Mouse (Mus musculus): ENCODE measurements around the gene Ankrd13b.

Ankrd13b gene

GRCm38 (mm10) chr11:77492311-77492871 is 2.9 kb upstream of the Ankrd13b start:
- peak; percentile 57 for DNase-seq

- DNase-seq, result peak; percentile 61
These were observed 2.2 kb upstream of the Ankrd13b start for GRCm38 (mm10) chr11:77491502-77492291.

GRCm38 (mm10) chr11:77491123-77491501 is 1.6 kb upstream of the Ankrd13b start:
- peak; percentile 82 for DNase-seq

- DNase-seq, result no peak
These were observed 973 bp upstream of the Ankrd13b start for GRCm38 (mm10) chr11:77490451-77490850.

- no peak for DNase-seq
These were observed 502 bp downstream of the Ankrd13b start for GRCm38 (mm10) chr11:77488771-77489581.

GRCm38 (mm10) chr11:77486798-77487197 is 2.7 kb downstream of the Ankrd13b start:
- DNase-seq, result no peak

GRCm38 (mm10) chr11:77485229-77485628 is 4.2 kb downstream of the Ankrd13b start:
- DNase-seq, result no peak

GRCm38 (mm10) chr11:77483510-77484255 is 5.8 kb downstream of the Ankrd13b start:
- DNase-seq, result no peak

GRCm38 (mm10) chr11:77483043-77483442 is 6.4 kb downstream of the Ankrd13b start:
- no peak for DNase-seq

GRCm38 (mm10) chr11:77476895-77477294 is 12.6 kb downstream of the Ankrd13b start:
- no peak for DNase-seq

- no peak for DNase-seq
These were observed 13.3 kb downstream of the Ankrd13b start for GRCm38 (mm10) chr11:77476216-77476615.

- no peak for DNase-seq
These were observed 16.7 kb downstream of the Ankrd13b start for GRCm38 (mm10) chr11:77472775-77473174.

- DNase-seq, result no peak
These were observed 18.1 kb downstream of the Ankrd13b start for GRCm38 (mm10) chr11:77471407-77471806.

- no peak for DNase-seq
These were observed 21.1 kb downstream of the Ankrd13b start for GRCm38 (mm10) chr11:77468397-77468796.

- peak; percentile 72 for DNase-seq
These were observed 21.7 kb downstream of the Ankrd13b start for GRCm38 (mm10) chr11:77467784-77468183.

- DNase-seq, result no peak
These were observed 22.3 kb downstream of the Ankrd13b start for GRCm38 (mm10) chr11:77467157-77467556.

GRCm38 (mm10) chr11:77466544-77466943 is 22.9 kb downstream of the Ankrd13b start:
- no peak for DNase-seq

GRCm38 (mm10) chr11:77465111-77465510 is 24.4 kb downstream of the Ankrd13b start:
- no peak for DNase-seq

- no peak for DNase-seq
These were observed 24.8 kb downstream of the Ankrd13b start for GRCm38 (mm10) chr11:77464684-77465083.

GRCm38 (mm10) chr11:77463786-77464185 is 25.7 kb downstream of the Ankrd13b start:
- no peak for DNase-seq

GRCm38 (mm10) chr11:77463101-77463445 is 26.4 kb downstream of the Ankrd13b start:
- DNase-seq, result no peak

GRCm38 (mm10) chr11:77462283-77463100 is 27.0 kb downstream of the Ankrd13b start, which contains the start of gene Coro6:
Gene Coro6, plus strand, starts transcription at chr11:77462411.
- no peak for DNase-seq

All from cerebellum, adult 11 months (tissue).